In the genomic region with DNA sequence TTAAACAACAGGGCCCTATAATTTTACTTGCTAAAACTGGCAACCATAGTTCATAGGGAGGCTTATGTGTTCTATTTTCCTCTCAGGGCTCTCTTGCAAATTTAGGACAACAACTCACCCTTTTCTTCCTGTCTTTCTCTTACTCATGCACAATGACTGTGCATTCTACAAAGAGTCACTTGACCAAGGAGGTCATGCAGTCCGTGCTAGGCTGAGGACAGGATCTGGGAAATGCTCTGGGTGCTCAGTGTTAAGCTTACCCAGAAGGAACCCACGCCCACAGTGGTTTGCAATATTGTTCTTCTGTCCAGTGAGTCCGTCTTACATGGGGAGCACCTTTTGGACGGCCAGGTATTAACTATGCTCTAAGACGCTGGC, we compare ENCODE assay signal across 12 mouse cellular contexts. TPM values are rescaled to one million over a fixed set of nuclear protein-coding genes. Genes with fewer than 3 reads are reported as not detected.
DNase-seq lines count a peak whose midpoint lies in the region; ATAC-seq and TF ChIP-seq lines count a peak whose summit lies in the region.
"Had no signal": no experiment of that assay in that cellular context is flagged by ENCODE, and none has a peak within 500 bp of the region (broad histone marks: within the 10 kb centered on the region; RNA-seq: fewer than 3 reads in every experiment).

No protein-coding gene starts in this region.

- intact Hi-C loops in heart, postnatal 25 days (cut with DNase I) = loop anchor here (5.0 kb wide), 1 partner anchor 47 kb away; no protein-coding TSS in a partner anchor

- no peak for TF ChIP-seq CTCF in heart, postnatal 0 days (IDR thresholded peaks at IDR 0.05; ENCODE audit: low read depth)

- H3K79me2 ChIP-seq in macrophage (ENCODE audit: inconsistent target) = peaks cover 78% of the 10 kb centered on the region

- 0 out of 2 replicates have a peak overlapping the region, but pooled peaks have one; percentile 19 for H3K27ac ChIP-seq in heart, postnatal 0 days (ENCODE audit: low read depth)
- H3K27ac ChIP-seq in macrophage = peak overlapping the region; percentile 97
- H3K27ac ChIP-seq: stomach, embryonic 15.5 days had no signal

- no peak for ATAC-seq in heart, postnatal 0 days (ENCODE audit: insufficient read depth, low read depth)

- no peak for DNase-seq in heart, postnatal 0 days (ENCODE audit: low spot score)
- DNase-seq in heart, postnatal 25 days (ENCODE audit: low spot score) = no peak
- DNase-seq in lung, postnatal 36 days = peak; percentile 60
- no peak for DNase-seq in lung, postnatal 4 days
- DNase-seq in NIH3T3 (ENCODE audit: low read depth) = peak; percentile 55
- DNase-seq in layer of hippocampus, postnatal 25 days (ENCODE audit: extremely low spot score in 1 of 2, low spot score in 1 of 2) = no peak
- DNase-seq: cerebellum, adult 11 months; kidney, adult 11 months; left cerebral cortex, postnatal 4 days had no signal

- H3K4me2 ChIP-seq in heart, postnatal 0 days (ENCODE audit: low read depth, low read length) = peak overlapping the region; percentile 84; the same call in 1 of the 2 replicates

- no peak overlapping the region for H3K9ac ChIP-seq in heart, postnatal 0 days (replicated peaks; ENCODE audit: low read depth, low read length)
- H3K9ac ChIP-seq: stomach, embryonic 15.5 days had no signal

- H3K4me1 ChIP-seq in heart, postnatal 0 days (ENCODE audit: control insufficient read depth, insufficient read depth) = peaks cover 9% of the 10 kb centered on the region

- 0 out of 2 replicates have a peak, but pooled peaks cover 3% of the 10 kb centered on the region for H3K36me3 ChIP-seq in heart, postnatal 0 days (replicated peaks; ENCODE audit: control insufficient read depth, insufficient read depth, low read length)
- H3K36me3 ChIP-seq in macrophage (ENCODE audit: inconsistent target) = 0 out of 2 replicates have a peak, but pooled peaks cover 8% of the 10 kb centered on the region
- H3K36me3 ChIP-seq: stomach, embryonic 15.5 days had no signal

- H3K9me3 ChIP-seq in heart, postnatal 0 days (replicated peaks; ENCODE audit: control insufficient read depth, low read length) = no peaks in the 10 kb centered on the region
- H3K9me3 ChIP-seq: stomach, embryonic 15.5 days had no signal

- TF ChIP-seq EP300 in heart, postnatal 0 days (IDR thresholded peaks at IDR 0.05; ENCODE audit: low read depth) = no peak

- no peaks in the 10 kb centered on the region for H3K27me3 ChIP-seq in heart, postnatal 0 days (ENCODE audit: control insufficient read depth, insufficient read depth, low read length)
- H3K27me3 ChIP-seq: stomach, embryonic 15.5 days had no signal

- 82% methylated on average over 5 of the region's 5 CpGs for WGBS in heart, postnatal 0 days
- WGBS in macrophage (ENCODE audit: missing documents) = 57% methylated on average over 5 of the region's 5 CpGs

- H3K4me3 ChIP-seq in heart, postnatal 0 days (ENCODE audit: low read depth, low read length) = no peak overlapping the region
- H3K4me3 ChIP-seq in macrophage (ENCODE audit: inconsistent target) = peak overlapping the region; percentile 64
- H3K4me3 ChIP-seq: stomach, embryonic 15.5 days had no signal

RNA-seq across cellular contexts. Expression of a gene that starts 2.3 kb away (rescaled TPM):
- 32.2 and 34.9 TPM in 2 replicates for total RNA-seq in heart, postnatal 0 days (2014; rRNA removed; ENCODE audit: low replicate concordance)
- polyA plus RNA-seq in heart, postnatal 0 days (2015; fragmentation: Nextera tagmentation; extraction: Ambion mirVana) = 7.2 and 8.0 TPM in 2 replicates
- 10 to 100 TPM; 35.3 to 49.1 TPM for total RNA-seq in heart, postnatal 25 days (2021)
- total RNA-seq in macrophage (2018; cell fraction: chromatin; rRNA removed) = 100 to 1,000 TPM in 14 of 26 experiments, 10 to 100 TPM in 12; 52.0 to 188 (median 101) TPM
- total RNA-seq in macrophage (2018; cell fraction: cytosol; rRNA removed) = 10 to 100 TPM; 15.6 to 81.8 (median 45.7) TPM
- 100 to 1,000 TPM in 11 of 26 experiments, 10 to 100 TPM in 15; 66.7 to 158 (median 93.7) TPM for total RNA-seq in macrophage (2018; cell fraction: nucleus; rRNA removed)
- 22.3 to 44.8 TPM (median 33.3 TPM) in 3 replicates for polyA plus RNA-seq in macrophage (2018)
- total RNA-seq in layer of hippocampus, postnatal 25 days (2021) = 100 to 1,000 TPM; 122 to 123 TPM

RNA-seq across cellular contexts. Expression of a gene that starts 44.9 kb away (rescaled TPM):
- not detected in 2 replicates for total RNA-seq in heart, postnatal 0 days (2014; rRNA removed; ENCODE audit: low replicate concordance)
- polyA plus RNA-seq in heart, postnatal 0 days (2015; fragmentation: Nextera tagmentation; extraction: Ambion mirVana) = 0.14 and 0.25 TPM in 2 replicates
- not detected for total RNA-seq in heart, postnatal 25 days (2021)
- total RNA-seq in macrophage (2018; cell fraction: chromatin; rRNA removed) = not detected
- not detected for total RNA-seq in macrophage (2018; cell fraction: cytosol; rRNA removed)
- not detected for total RNA-seq in macrophage (2018; cell fraction: nucleus; rRNA removed)
- not detected in 3 replicates for polyA plus RNA-seq in macrophage (2018)
- total RNA-seq in layer of hippocampus, postnatal 25 days (2021) = 1 to 10 TPM in 1 of 2 experiments, under 1 TPM in 1; 0.59 to 3.1 TPM
- polyA plus RNA-seq: liver, embryonic 16.5 days had no signal

RNA-seq across cellular contexts. Expression of a gene that starts 57.7 kb away (rescaled TPM):
- 51.3 and 55.5 TPM in 2 replicates for total RNA-seq in heart, postnatal 0 days (2014; rRNA removed; ENCODE audit: low replicate concordance)
- polyA plus RNA-seq in heart, postnatal 0 days (2015; fragmentation: Nextera tagmentation; extraction: Ambion mirVana) = 3.9 and 5.1 TPM in 2 replicates
- 10 to 100 TPM; 33.1 to 34.4 TPM for total RNA-seq in heart, postnatal 25 days (2021)
- 10 to 100 TPM in 25 of 26 experiments, 1 to 10 TPM in 1; 6.5 to 65.0 (median 35.2) TPM for total RNA-seq in macrophage (2018; cell fraction: chromatin; rRNA removed)
- 10 to 100 TPM; 33.5 to 59.0 (median 44.7) TPM for total RNA-seq in macrophage (2018; cell fraction: cytosol; rRNA removed)
- total RNA-seq in macrophage (2018; cell fraction: nucleus; rRNA removed) = 10 to 100 TPM; 20.1 to 53.9 (median 36.3) TPM
- polyA plus RNA-seq in macrophage (2018) = 40.0 to 51.6 TPM (median 50.0 TPM) in 3 replicates
- total RNA-seq in layer of hippocampus, postnatal 25 days (2021) = 10 to 100 TPM; 74.1 to 77.6 TPM

Comparison
In these comparisons a context has a peak if more than half of its experiments do, and no peak if none do; other contexts are left out.
1. DNase-seq: peak in lung, postnatal 36 days (single experiment) and NIH3T3 (single experiment); none in heart, postnatal 0 days (single experiment), heart, postnatal 25 days (single experiment), lung, postnatal 4 days (0 of 2) and layer of hippocampus, postnatal 25 days (0 of 2).